Mouse (Mus musculus): ENCODE data around the gene Tapt1. TPM values are rescaled to one million over a fixed set of nuclear protein-coding genes. Genes with fewer than 3 reads are reported as not detected.

Gene Tapt1
- total RNA-seq, 2 experiments from 2014 or later = 44.4 to 46.7 TPM

DNA sequence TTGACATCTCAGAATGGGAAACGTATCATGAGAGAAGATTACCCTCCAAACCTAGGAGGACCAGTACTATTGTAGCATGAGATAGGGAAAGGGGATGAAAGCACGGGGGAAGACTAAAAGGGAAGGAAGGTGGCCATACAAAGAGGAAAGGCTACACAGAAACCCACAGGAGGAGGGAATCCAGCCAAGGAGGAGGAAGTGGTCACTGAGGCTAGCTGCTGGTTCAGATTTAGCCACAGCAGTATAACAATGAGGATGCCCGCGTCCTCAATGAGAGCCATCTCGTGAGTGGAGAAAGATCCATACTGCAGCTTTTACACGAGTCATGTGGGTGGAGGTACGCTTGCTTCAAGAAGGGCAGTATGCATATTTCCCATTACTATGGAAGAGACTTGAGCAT lies 11.8 kb upstream of the Tapt1 start:
- intact Hi-C loops (cut with DNase I) = no loop called here
- DNase-seq = no peak

DNA sequence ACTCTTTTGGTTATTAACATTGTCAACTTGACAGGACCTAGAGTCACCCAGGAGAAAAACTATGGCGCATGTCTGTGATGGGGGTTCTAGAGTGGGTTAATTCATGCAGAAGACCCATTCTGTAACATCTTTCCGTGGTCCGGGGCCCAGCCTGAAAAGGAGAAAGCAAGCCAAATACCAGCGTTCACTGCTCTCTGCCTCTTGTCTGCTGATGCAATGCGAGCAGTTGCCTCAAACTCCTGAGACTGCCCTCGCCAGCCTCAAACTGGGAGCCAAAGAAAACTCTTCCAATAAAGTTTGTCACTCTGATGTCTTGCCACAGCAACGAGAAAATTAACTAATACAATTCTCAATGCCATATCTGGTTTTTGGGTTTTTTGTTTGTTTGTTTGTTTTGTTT lies 8.2 kb upstream of the Tapt1 start:
- intact Hi-C loops (cut with DNase I) = no loop called here
- DNase-seq = no peak

DNA sequence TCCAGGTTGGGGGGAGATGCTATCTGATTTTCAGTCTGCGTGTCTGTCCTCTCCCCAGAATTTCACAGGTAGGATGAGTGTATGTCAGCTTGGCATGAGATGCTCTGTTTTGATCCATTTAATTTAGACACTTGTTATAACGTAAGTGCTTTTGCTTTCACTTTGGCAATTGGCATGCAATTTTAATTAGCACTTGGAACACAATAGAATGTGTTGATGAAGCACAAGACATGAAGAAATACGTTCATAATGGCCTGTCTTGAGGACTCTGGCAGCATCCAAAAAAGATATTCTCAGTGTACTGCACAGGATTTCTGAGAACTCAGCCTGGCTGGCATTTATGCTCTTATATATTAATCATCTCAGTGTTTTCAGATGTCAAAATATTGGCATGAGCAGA lies 7.5 kb upstream of the Tapt1 start:
- DNase-seq = no peak
- intact Hi-C loops (cut with DNase I) = no loop called here

DNA sequence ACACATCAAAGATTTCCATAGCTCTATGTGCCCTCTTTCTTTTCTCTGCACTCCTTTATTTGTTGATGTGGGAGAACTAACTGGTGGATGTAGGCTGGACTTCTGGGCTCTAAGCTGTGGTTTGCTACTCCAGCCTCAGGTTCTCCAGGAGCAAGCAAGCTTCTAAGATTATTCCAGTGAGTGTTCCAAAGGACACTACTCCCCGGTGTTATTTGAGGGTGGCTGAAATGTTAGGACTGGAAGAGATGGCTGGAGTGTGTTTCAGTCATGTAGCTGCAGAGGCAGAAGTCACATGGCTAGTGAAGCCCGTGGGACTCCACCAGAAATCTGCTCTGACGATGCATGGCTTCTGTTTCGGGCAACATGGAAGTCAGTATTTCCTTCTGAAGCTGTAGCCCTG lies 2.3 kb upstream of the Tapt1 start:
- no peak for DNase-seq
- intact Hi-C loops (cut with DNase I) = no loop called here

DNA sequence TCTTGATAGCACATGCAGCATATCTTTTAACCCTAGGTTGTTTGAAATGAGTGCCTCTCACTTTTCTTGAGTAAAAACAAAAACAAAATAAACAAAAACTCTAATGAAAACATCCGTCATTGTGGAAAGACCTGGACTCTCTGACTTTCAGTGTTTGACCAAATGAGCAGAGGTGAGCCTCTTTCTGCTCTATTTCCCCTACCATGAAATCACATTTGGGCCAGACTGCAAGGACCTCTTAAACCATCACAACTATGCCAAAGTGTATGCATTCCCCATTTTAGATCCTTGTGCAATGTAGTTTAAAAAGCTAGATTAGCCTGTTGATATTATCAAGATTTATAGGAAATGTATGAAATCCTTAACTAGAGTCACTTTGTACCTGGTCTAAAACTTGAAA lies 1.9 kb upstream of the Tapt1 start:
- intact Hi-C loops (cut with DNase I) = no loop called here
- DNase-seq = no peak

DNA sequence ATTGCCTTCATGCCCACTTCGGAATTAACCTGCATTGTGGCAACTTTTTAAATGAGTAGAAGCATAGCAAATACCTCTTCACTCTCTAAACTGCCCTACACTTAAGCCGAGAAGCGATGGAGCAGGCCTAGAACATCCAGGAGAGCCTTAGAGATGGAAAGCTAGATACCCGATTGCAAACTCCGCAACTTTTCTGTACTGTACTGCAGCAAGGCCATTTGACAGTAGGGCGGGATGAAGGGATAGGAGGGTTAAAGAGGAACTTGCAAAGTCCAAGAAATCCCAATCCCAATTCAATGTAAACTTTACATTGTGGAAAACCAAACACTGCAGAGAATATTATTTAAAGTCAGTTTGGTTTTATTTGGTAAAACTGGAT lies 1.0 kb upstream of the Tapt1 start:
- DNase-seq = no peak
- intact Hi-C loops (cut with DNase I) = no loop called here

DNA sequence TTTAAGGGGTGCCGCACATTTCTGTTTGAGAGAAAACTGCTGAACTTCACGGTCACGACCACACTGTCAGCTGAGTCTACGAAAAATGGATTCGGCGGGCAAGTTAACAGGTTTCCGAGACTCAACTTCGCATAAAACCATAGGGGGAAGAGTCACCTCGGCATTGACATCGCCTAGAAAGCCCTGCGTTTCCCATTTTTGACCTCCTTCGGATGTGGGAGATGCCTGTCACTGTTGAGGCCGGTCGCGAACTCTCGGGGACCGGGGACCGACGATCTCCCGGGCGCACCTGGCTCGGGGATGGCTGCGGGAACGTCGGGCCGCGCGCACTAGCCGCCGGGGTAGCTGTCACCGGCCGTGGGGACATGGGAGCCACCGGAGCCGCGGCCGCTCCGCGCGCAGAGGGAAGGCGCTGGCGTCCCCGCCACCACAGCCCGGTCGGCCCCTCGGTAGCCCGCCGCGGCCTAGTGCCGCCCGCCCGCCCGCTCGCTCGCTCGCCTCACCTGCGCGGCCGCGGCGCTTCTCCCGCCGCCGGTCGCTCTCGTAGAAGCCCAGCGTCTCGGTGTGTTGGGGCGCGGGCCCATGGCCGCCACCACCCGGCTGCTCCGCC lies 410 bp downstream of the Tapt1 start:
- peak; percentile 35 for DNase-seq
- intact Hi-C loops (cut with DNase I) = no loop called here

DNA sequence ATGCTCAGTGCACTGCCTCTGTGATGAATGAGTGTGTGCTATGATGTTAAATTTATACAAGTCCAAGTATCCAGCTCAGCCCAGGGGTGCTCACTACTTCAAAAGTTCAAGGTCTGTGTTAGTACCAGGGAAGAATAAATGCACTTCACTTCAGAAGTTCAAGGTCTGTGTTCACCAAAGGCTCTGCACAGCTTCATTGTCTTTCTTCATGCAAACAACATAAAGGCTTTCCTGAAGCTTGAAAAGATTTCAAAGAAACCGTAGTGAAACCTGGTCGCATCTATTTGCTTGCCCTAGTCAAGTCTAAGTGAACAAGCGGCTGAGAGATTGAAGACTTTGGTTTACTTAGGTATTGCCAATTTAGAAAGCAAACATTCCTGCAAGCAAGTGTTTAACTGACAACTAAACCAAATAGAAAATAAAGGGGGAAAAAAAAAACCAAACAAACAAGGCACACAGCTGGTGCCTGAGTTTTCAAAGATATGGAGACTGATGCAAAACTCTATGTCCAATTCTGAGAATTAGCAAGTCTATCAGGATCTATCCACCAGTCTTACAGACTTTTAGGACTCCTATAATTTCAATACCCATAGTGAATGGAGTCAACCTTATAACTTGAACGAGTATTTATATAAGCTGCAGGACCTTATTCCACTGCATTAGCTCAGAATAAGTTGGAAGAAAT lies 1.4 kb downstream of the Tapt1 start:
- DNase-seq = no peak
- intact Hi-C loops (cut with DNase I) = no loop called here

DNA sequence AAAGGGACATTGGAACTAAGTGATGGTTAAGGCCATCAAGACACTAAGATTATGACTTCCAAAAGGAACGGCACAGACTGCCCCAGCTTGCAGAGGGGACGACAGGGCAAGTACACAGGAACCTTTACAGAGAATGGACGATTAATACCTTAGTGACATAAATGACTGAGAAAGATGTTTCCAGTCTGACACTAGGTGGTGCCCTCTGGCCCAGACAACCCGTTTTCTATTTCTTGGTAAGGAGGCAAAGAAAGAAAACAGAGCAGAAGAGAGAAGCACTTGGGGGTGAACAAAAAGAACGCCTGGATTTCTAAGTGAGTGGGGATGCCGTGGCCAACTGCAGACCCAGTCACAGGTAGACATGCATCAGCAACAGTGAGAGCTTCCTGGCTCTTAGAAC lies 2.2 kb downstream of the Tapt1 start:
- intact Hi-C loops (cut with DNase I) = no loop called here
- peak; percentile 35 for DNase-seq

DNA sequence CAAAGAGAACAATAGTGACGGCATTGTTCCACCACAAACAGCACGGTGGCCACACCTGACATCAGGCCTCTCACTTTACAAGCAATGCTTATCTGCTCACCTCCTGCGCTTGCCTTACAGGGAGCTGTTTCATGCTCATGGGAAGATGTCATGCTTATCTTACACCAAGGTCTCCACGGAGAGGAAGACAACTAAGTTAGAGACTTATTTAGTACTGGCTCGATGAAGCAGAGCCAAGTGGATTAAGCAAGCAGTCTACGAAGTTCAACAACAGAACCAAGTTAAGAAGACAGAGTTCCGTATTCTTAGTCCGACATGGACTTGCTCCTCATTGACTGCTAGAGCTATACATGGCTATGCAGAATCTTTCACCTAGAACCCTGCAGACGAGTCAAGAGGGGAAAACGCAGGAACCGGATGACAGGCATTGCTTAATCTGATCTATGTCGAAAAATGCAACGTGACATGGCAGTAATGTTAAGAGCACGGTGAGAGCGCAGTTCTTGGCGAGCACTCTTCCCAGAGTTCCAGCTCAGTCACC lies 3.0 kb downstream of the Tapt1 start:
- intact Hi-C loops (cut with DNase I) = no loop called here
- no peak for DNase-seq

DNA sequence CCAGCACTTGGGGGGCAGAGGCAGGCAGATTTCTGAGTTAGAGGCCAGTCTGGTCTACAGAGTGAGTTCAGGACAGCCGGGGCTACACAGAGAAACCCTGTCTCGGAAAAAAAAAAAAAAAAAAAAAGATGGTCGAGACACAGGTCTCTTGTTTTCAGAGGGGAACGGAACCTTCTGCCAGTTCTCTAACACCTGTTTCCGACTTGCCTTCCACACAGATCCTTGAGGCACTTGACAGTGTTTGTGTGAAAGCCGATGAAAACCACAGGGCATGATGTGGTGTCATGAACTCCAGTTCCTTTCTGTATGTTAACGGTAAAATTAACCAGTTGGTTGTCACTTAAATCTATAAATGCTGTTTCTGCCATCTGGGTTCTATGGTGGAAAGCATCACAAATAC lies 6.0 kb downstream of the Tapt1 start:
- intact Hi-C loops (cut with DNase I) = no loop called here

DNA sequence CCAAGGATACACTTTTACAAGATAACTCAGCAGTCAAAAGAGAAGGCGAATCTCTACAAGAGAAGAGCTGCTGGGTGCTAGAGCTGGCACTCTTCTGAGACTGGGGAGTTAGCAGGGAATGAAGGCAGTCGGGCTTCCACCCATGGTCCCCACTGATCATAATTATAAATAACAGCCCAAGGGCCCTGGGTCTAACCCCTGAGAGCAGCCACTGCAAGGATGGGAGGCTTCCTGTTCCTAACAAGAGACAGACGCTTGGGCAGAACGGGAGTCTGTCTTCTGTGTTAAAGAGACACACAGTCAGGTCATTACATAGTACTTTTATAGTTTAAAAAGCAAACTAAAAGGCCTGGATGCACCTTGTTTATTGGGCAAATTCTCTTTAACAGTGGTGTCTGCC lies 6.6 kb downstream of the Tapt1 start:
- intact Hi-C loops (cut with DNase I) = no loop called here
- no peak for DNase-seq

More for the DNA sequence above, 6.0 kb downstream of the Tapt1 start:
- DNase-seq = no peak

DNA sequence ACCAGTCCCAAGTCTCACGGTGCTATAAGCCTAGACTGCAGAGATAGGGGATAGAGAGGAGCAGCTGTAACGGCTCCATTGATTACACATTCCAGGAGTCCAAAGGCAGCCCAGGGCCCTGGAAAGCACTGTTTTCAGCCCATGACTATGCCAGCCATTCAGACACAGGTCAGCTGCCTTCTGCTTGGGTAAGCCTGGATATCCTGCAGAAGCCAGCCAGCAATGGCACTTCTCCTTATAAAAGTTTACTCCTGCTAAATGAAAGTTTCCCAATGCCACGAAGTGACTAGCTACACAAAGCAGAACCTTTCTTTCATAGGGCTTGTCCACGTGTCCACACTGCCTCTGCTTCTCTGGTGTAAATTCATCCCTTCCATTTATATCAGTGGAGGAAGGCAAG lies 7.9 kb downstream of the Tapt1 start:
- intact Hi-C loops (cut with DNase I) = no loop called here
- no peak for DNase-seq

DNA sequence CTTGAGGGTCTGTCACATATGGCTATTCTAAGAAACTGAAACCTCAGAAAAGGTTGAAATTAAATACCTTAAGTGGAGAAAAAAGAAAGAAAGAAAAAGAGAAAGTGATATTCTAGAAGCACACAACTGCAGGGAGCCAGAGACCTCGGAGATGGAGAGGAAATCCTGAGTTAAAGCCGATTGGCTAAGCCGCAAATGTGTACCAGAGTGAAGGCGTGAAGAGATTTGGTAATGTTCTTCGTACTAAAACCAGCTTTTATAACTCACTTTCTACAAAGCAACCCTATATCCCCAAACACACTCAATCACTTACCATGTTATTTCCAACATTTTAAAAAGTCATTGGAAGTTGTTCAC lies 8.8 kb downstream of the Tapt1 start:
- intact Hi-C loops (cut with DNase I) = no loop called here
- no peak for DNase-seq

DNA sequence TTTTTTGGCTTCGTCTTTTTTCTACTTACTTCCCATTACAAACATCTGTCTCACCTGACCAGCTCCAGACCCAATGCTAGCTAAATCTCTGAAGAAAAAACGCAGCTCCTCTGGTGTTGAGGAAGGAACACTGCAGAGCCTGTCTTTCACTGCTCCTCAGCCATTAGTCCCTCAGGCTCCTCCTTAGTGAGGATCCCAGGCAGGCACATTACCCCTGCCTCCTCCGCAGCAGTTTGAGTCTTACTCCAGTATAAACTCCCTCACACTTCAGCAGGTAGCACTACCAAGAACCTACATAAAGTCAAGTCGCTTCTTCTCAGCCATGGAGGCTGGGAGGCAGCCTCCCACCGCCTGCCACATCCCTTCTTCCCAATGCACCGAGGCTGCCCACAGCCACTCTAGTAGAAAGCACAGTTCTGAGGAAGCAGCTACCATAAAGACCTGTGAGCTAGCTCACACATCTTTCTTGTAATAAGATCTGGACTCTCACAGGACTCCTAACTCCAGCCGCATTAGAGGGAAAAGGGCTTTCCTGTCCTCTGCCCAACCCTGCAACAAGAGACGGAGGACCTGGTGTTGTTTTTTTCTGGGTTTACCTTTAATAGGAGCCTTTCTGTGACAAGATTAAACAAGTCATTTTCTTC lies 9.3 kb downstream of the Tapt1 start:
- no peak for DNase-seq
- intact Hi-C loops (cut with DNase I) = no loop called here

DNA sequence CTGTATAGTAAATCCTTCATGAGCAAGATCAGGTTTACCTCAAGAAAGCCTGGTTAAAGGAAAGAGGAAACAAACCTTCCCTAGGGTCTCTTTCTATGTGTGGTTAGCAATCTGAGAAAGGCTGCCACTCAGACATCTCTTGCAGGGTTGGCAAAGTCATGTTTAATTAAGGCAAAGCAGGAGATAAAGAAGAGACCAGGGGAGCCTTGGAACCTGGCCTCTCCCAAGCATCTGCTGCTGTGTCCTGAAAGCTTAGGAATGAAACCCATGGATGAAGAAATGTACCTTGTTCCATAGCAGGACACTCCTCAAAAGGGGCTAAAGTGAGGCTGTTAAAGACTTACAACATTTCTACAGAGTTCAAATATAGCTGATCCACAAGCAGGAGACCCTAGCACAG lies 11.3 kb downstream of the Tapt1 start:
- no peak for DNase-seq
- intact Hi-C loops (cut with DNase I) = no loop called here

DNA sequence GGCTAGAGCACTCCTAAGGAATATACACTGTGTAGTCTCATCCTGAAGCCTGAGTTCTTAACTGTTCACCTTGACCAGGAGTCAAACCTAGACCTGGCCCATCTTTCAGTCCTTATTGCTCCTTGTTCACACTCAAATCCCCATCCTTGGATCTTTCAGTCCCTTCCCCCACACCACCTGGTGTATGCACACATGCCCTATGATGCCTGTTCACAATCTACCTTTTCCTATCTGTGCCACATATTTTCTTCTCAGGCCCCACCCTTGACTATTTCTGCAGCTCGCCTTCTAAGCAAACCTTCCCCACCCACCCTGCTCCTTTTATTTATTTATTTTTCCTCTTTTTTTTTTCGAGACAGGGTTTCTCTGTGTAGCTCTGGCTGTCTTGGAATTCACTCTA lies 12.4 kb downstream of the Tapt1 start:
- DNase-seq = no peak
- intact Hi-C loops (cut with DNase I) = no loop called here

DNA sequence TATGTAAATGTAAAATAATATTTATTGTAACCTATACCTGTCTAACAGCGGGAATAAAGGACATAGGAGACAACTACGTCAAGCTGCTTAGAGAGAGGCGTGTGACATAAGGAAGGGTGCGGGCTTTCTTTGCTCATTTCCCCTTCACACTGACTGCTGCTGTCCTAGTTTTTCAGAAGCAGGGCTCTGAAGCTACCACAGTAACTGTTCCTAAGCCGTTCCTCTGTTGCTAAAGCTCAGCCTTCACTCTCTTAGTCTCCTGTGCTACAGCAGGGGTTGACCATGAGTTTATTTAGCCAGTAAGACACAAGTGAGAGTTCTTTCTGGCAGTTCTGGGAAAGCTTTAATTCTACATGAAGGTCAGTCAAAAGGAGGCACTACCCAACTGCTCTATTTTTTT lies 13.0 kb downstream of the Tapt1 start:
- DNase-seq = no peak

DNA sequence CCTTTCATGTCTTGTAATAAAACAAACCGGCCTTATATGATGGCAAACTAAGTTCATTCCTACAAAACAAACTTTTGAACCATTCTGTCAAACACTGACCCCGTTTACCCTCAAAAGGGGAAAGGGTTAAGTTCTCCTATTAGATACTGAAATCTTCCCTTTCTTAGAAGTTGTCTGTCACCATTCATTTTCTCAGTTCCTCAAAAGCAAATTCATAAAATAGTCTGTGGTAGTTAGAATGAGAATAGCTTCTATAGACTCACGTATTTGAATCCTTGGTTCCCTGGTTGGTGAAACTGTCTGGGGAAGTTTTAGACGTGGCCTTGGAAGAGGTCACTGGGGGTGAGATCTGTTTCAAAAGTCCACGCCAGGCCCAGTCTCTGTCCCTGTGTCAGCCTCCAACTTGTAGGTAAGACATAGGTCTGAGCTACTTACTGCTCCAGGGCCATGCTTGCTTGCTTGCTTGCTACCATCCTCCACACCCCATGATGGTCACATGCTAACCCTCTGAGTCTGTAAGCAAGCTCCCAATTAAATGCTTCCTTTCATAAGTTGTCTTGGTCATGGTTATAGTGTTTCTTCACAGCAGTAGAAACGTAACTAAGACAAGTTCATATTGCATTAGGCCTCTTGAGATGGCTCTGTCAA lies 14.5 kb downstream of the Tapt1 start:
- intact Hi-C loops (cut with DNase I) = no loop called here
- no peak for DNase-seq

More for the DNA sequence above, 13.0 kb downstream of the Tapt1 start:
- intact Hi-C loops (cut with DNase I) = no loop called here

DNA sequence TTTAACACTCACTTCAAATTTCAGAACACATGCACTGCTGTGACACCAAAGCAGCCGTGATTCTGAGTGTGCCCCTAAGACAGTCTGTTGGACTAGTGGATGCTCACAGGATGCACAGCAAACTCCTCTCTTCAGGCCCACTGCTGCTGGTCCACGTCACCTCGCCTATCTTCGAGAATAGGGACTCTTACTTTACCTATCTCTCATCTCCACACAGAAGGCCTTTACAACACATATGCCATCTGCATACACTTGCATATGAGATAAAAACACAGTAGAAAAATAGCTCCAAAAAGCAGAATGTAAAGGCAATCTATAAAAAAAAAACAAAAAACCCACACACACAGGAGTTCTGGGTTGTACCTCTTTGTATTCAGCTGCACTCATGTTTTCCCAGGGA lies 19.1 kb downstream of the Tapt1 start:
- DNase-seq = no peak
- intact Hi-C loops (cut with DNase I) = loop anchor here (10.0 kb wide), 1 partner anchor 162 kb away; no protein-coding TSS in a partner anchor

DNA sequence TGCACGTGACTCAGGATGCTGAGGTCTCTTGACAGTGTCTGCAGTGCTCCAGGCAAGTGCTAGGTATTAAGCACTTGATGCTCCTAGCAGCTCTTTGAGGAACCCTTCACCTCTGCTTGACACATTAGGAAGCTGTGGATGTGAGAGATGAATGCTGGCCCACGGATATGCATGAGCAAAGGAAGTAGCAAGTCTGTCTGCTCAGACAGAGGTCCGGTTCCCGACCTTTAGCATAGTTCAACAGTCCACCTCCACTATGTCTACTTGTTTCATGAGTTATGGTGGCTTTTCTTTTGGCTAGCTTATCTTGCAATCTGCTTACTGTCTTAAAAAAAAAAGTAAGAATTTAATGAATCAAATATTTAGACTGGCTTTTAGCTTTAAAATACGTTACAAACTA lies 19.8 kb downstream of the Tapt1 start:
- intact Hi-C loops (cut with DNase I) = loop anchor here (10.0 kb wide), 1 partner anchor 162 kb away; no protein-coding TSS in a partner anchor
- DNase-seq = no peak

DNA sequence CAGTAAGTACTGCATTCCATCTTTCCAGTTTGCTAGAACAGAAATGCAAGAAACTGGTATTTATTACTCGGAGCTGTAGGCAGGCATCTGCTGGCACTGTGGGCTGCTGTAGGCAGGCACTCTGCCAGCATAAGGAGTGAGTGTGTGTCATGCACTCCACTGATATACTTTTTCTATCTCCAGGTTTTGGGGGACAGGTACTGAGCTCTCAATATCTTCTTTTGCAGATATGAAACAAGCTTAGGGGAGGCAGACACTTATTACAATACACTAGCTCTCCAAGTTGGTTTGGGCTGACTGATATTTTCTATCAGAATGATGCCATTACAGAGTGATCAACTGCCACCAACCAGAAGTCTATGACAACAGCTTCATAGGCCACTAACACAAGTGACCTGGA lies 23.0 kb downstream of the Tapt1 start:
- peak; percentile 24 for DNase-seq
- intact Hi-C loops (cut with DNase I) = loop anchor here (10.0 kb wide), 1 partner anchor 159 kb away; no protein-coding TSS in a partner anchor

Measured in left cerebral cortex, postnatal 4 days (tissue).